37 mouse cellular contexts compared by ENCODE assay signal in genomic region chr11:102044691-102045212, GRCm38 (mm10). TPM values are rescaled to one million over a fixed set of nuclear protein-coding genes. Genes with fewer than 3 reads are reported as not detected.
DNase-seq lines count a peak whose midpoint lies in the region; TF ChIP-seq lines count a peak whose summit lies in the region.
"Had no signal": no experiment of that assay in that cellular context is flagged by ENCODE, and none has a peak within 500 bp of the region (broad histone marks: within the 10 kb centered on the region; RNA-seq: fewer than 3 reads in every experiment).

No protein-coding gene starts in this region.

- H3K36me3 ChIP-seq in heart, embryonic 10.5 days: peaks cover 8% of the 10 kb centered on the region; the same call in 1 of the 2 replicates
- H3K36me3 ChIP-seq in liver, adult 2 months (ENCODE audit: control insufficient read depth, insufficient read depth, low read length): no peaks in the 10 kb centered on the region
- H3K36me3 ChIP-seq: heart, embryonic 15.5 days; hindbrain, embryonic 12.5 days; intestine, embryonic 15.5 days; limb, embryonic 15.5 days; liver, embryonic 15.5 days; lung, embryonic 15.5 days; midbrain, embryonic 10.5 days had no signal

- no peak overlapping the region for H3K9ac ChIP-seq in liver, adult 2 months (ENCODE audit: low read depth, low read length)
- H3K9ac ChIP-seq: forebrain, embryonic 13.5 days; heart, embryonic 15.5 days; hindbrain, embryonic 12.5 days; intestine, embryonic 15.5 days; limb, embryonic 15.5 days; liver, embryonic 15.5 days; lung, embryonic 15.5 days had no signal

- no peak for TF ChIP-seq CTCF in liver, adult 2 months (IDR thresholded peaks at IDR 0.05; ENCODE audit: low read depth, low read length)

- H3K79me2 ChIP-seq in liver, adult 2 months (ENCODE audit: control insufficient read depth, insufficient read depth, low read length): no peaks in the 10 kb centered on the region

- H3K4me1 ChIP-seq in heart, embryonic 10.5 days: peaks cover under 1% of the 10 kb centered on the region; the same call in 1 of the 2 replicates
- 0 out of 2 replicates have a peak, but pooled peaks cover under 1% of the 10 kb centered on the region for H3K4me1 ChIP-seq in liver, adult 2 months (ENCODE audit: control insufficient read depth, insufficient read depth, low read length)
- H3K4me1 ChIP-seq: forebrain, embryonic 13.5 days; hindbrain, embryonic 12.5 days; intestine, embryonic 15.5 days; liver, embryonic 15.5 days had no signal

- H3K9me3 ChIP-seq in heart, embryonic 10.5 days: peaks cover 9% of the 10 kb centered on the region
- H3K9me3 ChIP-seq: intestine, embryonic 15.5 days; limb, embryonic 15.5 days; liver, embryonic 15.5 days had no signal

- no peak overlapping the region for H3K27ac ChIP-seq in heart, embryonic 10.5 days
- H3K27ac ChIP-seq in liver, adult 2 months (replicated peaks; ENCODE audit: insufficient read depth, low read depth, low read length): peak overlapping the region; percentile 52
- H3K27ac ChIP-seq: forebrain, embryonic 13.5 days; heart, embryonic 15.5 days; hindbrain, embryonic 12.5 days; hindbrain, postnatal 0 days; intestine, embryonic 15.5 days; limb, embryonic 15.5 days; liver, embryonic 15.5 days; lung, embryonic 15.5 days; midbrain, embryonic 10.5 days had no signal

- peak; percentile 34 to 65 for DNase-seq in heart, adult 9 months (ENCODE audit: low spot score in 2 of 2)
- DNase-seq in heart, embryonic 10.5 days (ENCODE audit: low spot score): no peak
- no peak for DNase-seq in liver, adult 2 months (ENCODE audit: extremely low read depth, low read depth, low spot score)
- DNase-seq in liver: no peak
- peak; percentile 45 for DNase-seq in kidney, postnatal 10 days
- DNase-seq in retina, embryonic 14.5 days (ENCODE audit: low spot score): no peak
- no peak for DNase-seq in lung, adult 18-20 months
- DNase-seq: adrenal gland, adult 8-10 months; B cell, adult 2 months; cerebellum, adult 11 months; cerebellum, adult 9-10 months; cerebellum, postnatal 36 days; gastrocnemius, postnatal 25 days; left cerebral cortex, postnatal 4 days; right cerebral cortex, postnatal 4 days; thymus, postnatal 4 days had no signal

- H3K4me3 ChIP-seq in heart, embryonic 10.5 days: no peak overlapping the region
- H3K4me3 ChIP-seq in liver, adult 2 months (ENCODE audit: insufficient read depth, low read depth, low read length): no peak overlapping the region
- H3K4me3 ChIP-seq: forebrain, embryonic 13.5 days; heart, embryonic 15.5 days; hindbrain, embryonic 12.5 days; intestine, embryonic 15.5 days; limb, embryonic 15.5 days; liver, embryonic 15.5 days; lung, embryonic 15.5 days; midbrain, embryonic 10.5 days had no signal

- no peak for TF ChIP-seq POLR2A in liver, adult 2 months (IDR thresholded peaks at IDR 0.05; ENCODE audit: extremely low read depth, insufficient read depth, low read length)

- WGBS in heart, embryonic 10.5 days: 83% methylated on average over 7 of the region's 7 CpGs
- 81% methylated on average over 7 of the region's 7 CpGs for WGBS in liver, adult 2 months

- H3K27me3 ChIP-seq in heart, embryonic 10.5 days (ENCODE audit: insufficient read depth, poor library complexity, severe bottlenecking): no peaks in the 10 kb centered on the region
- no peaks in the 10 kb centered on the region for H3K27me3 ChIP-seq in liver, adult 2 months (ENCODE audit: control insufficient read depth, insufficient read depth, low read length)
- H3K27me3 ChIP-seq: forebrain, embryonic 13.5 days; heart, embryonic 15.5 days; hindbrain, embryonic 12.5 days; intestine, embryonic 15.5 days; limb, embryonic 15.5 days; liver, embryonic 15.5 days; lung, embryonic 15.5 days had no signal

RNA-seq across cellular contexts. Expression of gene Cd300lg, which starts 3.4 kb away (rescaled TPM):
- polyA plus RNA-seq in heart, embryonic 10.5 days (2016; fragmentation: Nextera tagmentation; extraction: Ambion mirVana): 0.83 and 0.94 TPM in 2 replicates
- total RNA-seq in liver, adult 2 months (2014; rRNA removed): 8.4 and 11.1 TPM in 2 replicates
- polyA plus RNA-seq in liver, adult 2 months (2012; rRNA removed): 12.2 and 13.3 TPM in 2 replicates
- total RNA-seq: ES-E14; layer of hippocampus, adult 18-20 months; layer of hippocampus, postnatal 25 days; left cerebral cortex, postnatal 4 days had no signal

RNA-seq across cellular contexts. Expression of gene Mpp3, which starts 16.5 kb away (rescaled TPM):
- 3.4 and 5.1 TPM in 2 replicates for polyA plus RNA-seq in heart, embryonic 10.5 days (2016; fragmentation: Nextera tagmentation; extraction: Ambion mirVana)
- total RNA-seq in liver, adult 2 months (2014; rRNA removed): 0.07 and 0.28 TPM in 2 replicates
- 0.06 and 0.19 TPM in 2 replicates for polyA plus RNA-seq in liver, adult 2 months (2012; rRNA removed)
- total RNA-seq: megakaryocyte progenitor cell, adult 5-6 weeks; neutrophil, adult 5-6 weeks had no signal

RNA-seq across cellular contexts. Expression of gene Mpp2, which starts 43.6 kb away (rescaled TPM):
- polyA plus RNA-seq in heart, embryonic 10.5 days (2016; fragmentation: Nextera tagmentation; extraction: Ambion mirVana): 19.0 and 20.1 TPM in 2 replicates
- under 0.01 and 0.20 TPM in 2 replicates for total RNA-seq in liver, adult 2 months (2014; rRNA removed)
- polyA plus RNA-seq in liver, adult 2 months (2012; rRNA removed): 0.20 and 0.22 TPM in 2 replicates
- total RNA-seq: neutrophil, adult 5-6 weeks had no signal

RNA-seq across cellular contexts. Expression of gene Ppy, which starts 56.4 kb away (rescaled TPM):
- polyA plus RNA-seq in heart, embryonic 10.5 days (2016; fragmentation: Nextera tagmentation; extraction: Ambion mirVana): not detected in 2 replicates
- not detected in 2 replicates for total RNA-seq in liver, adult 2 months (2014; rRNA removed)
- not detected in 2 replicates for polyA plus RNA-seq in liver, adult 2 months (2012; rRNA removed)
- total RNA-seq: adrenal gland, adult 8-10 months; ES-E14; gastrocnemius, postnatal 25 days; heart, adult 18-20 months; heart, postnatal 25 days; hindbrain, postnatal 0 days; layer of hippocampus, adult 18-20 months; layer of hippocampus, postnatal 25 days; left cerebral cortex, adult 8-10 months; left cerebral cortex, postnatal 4 days; megakaryocyte progenitor cell, adult 5-6 weeks; neutrophil, adult 5-6 weeks had no signal
- polyA plus RNA-seq: activated CD4-positive, CD25-positive, alpha-beta regulatory T cell, adult 4 months; embryonic facial prominence, embryonic 11.5 days; forebrain, embryonic 13.5 days; heart, embryonic 15.5 days; hindbrain, embryonic 12.5 days; hindbrain, postnatal 0 days; limb, embryonic 15.5 days; liver, embryonic 15.5 days; lung, embryonic 15.5 days; midbrain, embryonic 10.5 days; midbrain, embryonic 16.5 days; neural tube, embryonic 11.5 days had no signal

RNA-seq across cellular contexts. Expression of gene Dusp3, which starts 57.9 kb away (rescaled TPM):
- 32.3 and 47.3 TPM in 2 replicates for polyA plus RNA-seq in heart, embryonic 10.5 days (2016; fragmentation: Nextera tagmentation; extraction: Ambion mirVana)
- 15.8 and 21.7 TPM in 2 replicates for total RNA-seq in liver, adult 2 months (2014; rRNA removed)
- 38.7 and 40.0 TPM in 2 replicates for polyA plus RNA-seq in liver, adult 2 months (2012; rRNA removed)

Comparison
In these comparisons a context has a peak if more than half of its experiments do, and no peak if none do; other contexts are left out.
1. DNase-seq: peak in heart, adult 9 months (2 of 2) and kidney, postnatal 10 days (single experiment); none in heart, embryonic 10.5 days (single experiment), liver, adult 2 months (single experiment), liver (single experiment), retina, embryonic 14.5 days (single experiment) and lung, adult 18-20 months (0 of 2).
2. RNA of gene Mpp2, which starts 43.6 kb away (polyA plus RNA-seq): 19.0 to 20.1 TPM in heart, embryonic 10.5 days; 0.20 to 0.22 TPM in liver, adult 2 months; every median in the first group is over 10 times any median in the second.